Mouse (Mus musculus): Measurements from ENCODE around the gene Megf11.

DNA sequence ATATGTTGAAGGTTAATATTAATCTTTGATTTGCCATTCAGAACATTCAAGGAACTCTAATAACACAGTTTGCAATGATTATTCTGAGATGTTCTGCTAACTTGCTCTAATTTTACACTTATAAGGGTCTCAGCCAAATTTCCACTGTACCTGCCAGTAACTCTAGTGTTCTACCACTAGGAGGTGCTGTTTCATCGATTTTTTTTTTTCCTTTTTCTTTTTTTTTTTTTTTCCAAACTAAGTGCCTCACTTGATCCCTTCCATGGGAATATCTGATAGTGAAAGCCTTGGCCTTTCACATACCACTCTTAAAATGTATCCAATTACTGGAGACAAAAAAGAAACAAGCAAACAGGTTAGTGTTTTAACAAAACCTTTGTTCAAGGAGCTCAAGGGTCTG is 38.0 kb upstream of the Megf11 start:
- no peak for TF ChIP-seq GATA1 (IDR thresholded peaks at IDR 0.05; ENCODE audit: borderline replicate concordance, low read length)
- TF ChIP-seq FLI1 (IDR thresholded peaks at IDR 0.05; ENCODE audit: low read length), result no peak

Measured in megakaryocyte, embryonic 14.5 days (primary cell).